Mouse (Mus musculus) stomach, embryonic 14.5 days (tissue): ENCODE data around the gene Gm20388. TPM values are rescaled to one million over a fixed set of nuclear protein-coding genes. Genes with fewer than 3 reads are reported as not detected.
A peak's percentile ranks its signal among the peaks of the same experiment; 100 is the strongest.
"Not testable (repeated sequence)": the region's sequence is repeated elsewhere in the genome, so short reads cannot be mapped to it uniquely, and the experiment has no call there.

Experiments
- ATAC-seq: fragments of 200-750 bp; cut with Nextera tagmentation; 2 replicates; pipeline ENCODE4 v1.8.0; 2017; ENCODE audit warnings: low read depth, moderate TSS enrichment; ENCODE audit not compliant: insufficient number of reproducible peaks, insufficient read depth, low FRiP score
- H3K27ac ChIP-seq: fragments of 300-500 bp; sonication (generic); 2 replicates; pipeline ENCODE4 v1.5.1; 2014; ENCODE audit warnings: mild to moderate bottlenecking, low read length, moderate library complexity, mixed read lengths
- H3K27me3 ChIP-seq: fragments of 300-500 bp; sonication (generic); 2 replicates; pipeline ENCODE4 v1.6.1; 2014; ENCODE audit warnings: low read length, control low read depth, mixed read lengths; ENCODE audit not compliant: control insufficient read depth, insufficient read depth
- H3K36me3 ChIP-seq: fragments of 300-500 bp; sonication (generic); 2 replicates; pipeline ENCODE4 v1.6.1; 2014; ENCODE audit warnings: mild to moderate bottlenecking, control low read depth, low read length, moderate library complexity, mixed read lengths; ENCODE audit not compliant: control insufficient read depth, insufficient read depth
- H3K4me1 ChIP-seq: fragments of 300-500 bp; sonication (generic); 2 replicates; pipeline ENCODE4 v1.6.1; 2014; ENCODE audit warnings: low read length, control low read depth, mixed read lengths; ENCODE audit not compliant: control insufficient read depth, insufficient read depth
- H3K4me2 ChIP-seq: fragments of 300-500 bp; sonication (generic); replicated peaks from 2 replicates; pipeline ENCODE4 v1.6.1; 2014; ENCODE audit warnings: low read depth, low read length, control low read depth
- H3K4me3 ChIP-seq: fragments of 300-500 bp; sonication (generic); 2 replicates; pipeline ENCODE4 v1.5.1; 2014; ENCODE audit warnings: low read depth, low read length, control low read depth
- H3K9ac ChIP-seq: fragments of 300-500 bp; sonication (generic); replicated peaks from 2 replicates; pipeline ENCODE4 v1.6.1; 2014; ENCODE audit warnings: low read depth, mild to moderate bottlenecking, control low read depth, low read length, moderate library complexity, mixed read lengths
- H3K9me3 ChIP-seq: fragments of 300-500 bp; sonication (generic); 2 replicates; pipeline ENCODE4 v1.6.1; 2016; ENCODE audit warnings: low read depth, low read length, control low read depth; ENCODE audit not compliant: control insufficient read depth
- whole genome bisulfite sequencing: fragments of 180-500 bp; shearing (Covaris S2); extraction: QIAGEN DNeasy Blood & Tissue Kit; methylation state at CpG from one replicate; pipeline ENCODE4 v1.1.7; 2014; 5-methylcytosine and 5-hydroxymethylcytosine counted together
- polyA plus RNA-seq: library from polyadenylated mRNA; unstranded; fragments of >200 nt; fragmentation: Nextera tagmentation; extraction: Ambion mirVana; gene quantifications from 2 replicates; pipeline ENCODE4 v1.2.1, GENCODE M21; 2014

The Gm20388 gene
- polyA plus RNA-seq, 1 experiment from 2014 or later = 11.4 TPM

- Histone ChIP-seq H3K4me1 (0 out of 2 replicates have a peak, but pooled peaks cover 3% of the 10 kb centered on the region), H3K27ac (no peak overlapping the region), H3K9ac (no peak overlapping the region), H3K4me2 (no peak overlapping the region), H3K4me3 (no peak overlapping the region), H3K36me3 (no peaks in the 10 kb centered on the region), H3K27me3 (no peaks in the 10 kb centered on the region), H3K9me3 (no peaks in the 10 kb centered on the region)
- WGBS = 92% methylated on average over 11 of the region's 11 CpGs
- no peak for ATAC-seq
Measured at GRCm38 (mm10) chr8:120329030-120329748, 418.5 kb downstream of the Gm20388 start.

- H3K9me3 ChIP-seq = no peaks in the 10 kb centered on the region
- WGBS = 55% methylated on average over 7 of the region's 7 CpGs
- no peak for ATAC-seq
- no peaks in the 10 kb centered on the region for H3K27me3 ChIP-seq
- peaks cover 16% of the 10 kb centered on the region for H3K4me1 ChIP-seq
- H3K4me3 ChIP-seq = no peak overlapping the region
- no peak overlapping the region for H3K9ac ChIP-seq
- H3K36me3 ChIP-seq = no peaks in the 10 kb centered on the region
- no peak overlapping the region for H3K4me2 ChIP-seq
- no peak overlapping the region for H3K27ac ChIP-seq
Measured at GRCm38 (mm10) chr8:120331027-120331426, 420.4 kb downstream of the Gm20388 start.

- ATAC-seq = no peak
Measured at GRCm38 (mm10) chr8:120332379-120333229, 422.0 kb downstream of the Gm20388 start.

GRCm38 (mm10) chr8:120333681-120334080 lies 423.0 kb downstream of the Gm20388 start:
- H3K9ac ChIP-seq = no peak overlapping the region
- WGBS = 90% methylated on average over 4 of the region's 4 CpGs
- H3K9me3 ChIP-seq = no peaks in the 10 kb centered on the region
- H3K27ac ChIP-seq = no peak overlapping the region
- ATAC-seq = no peak
- H3K36me3 ChIP-seq = no peaks in the 10 kb centered on the region
- H3K4me3 ChIP-seq = no peak overlapping the region
- no peak overlapping the region for H3K4me2 ChIP-seq
- peaks cover 17% of the 10 kb centered on the region for H3K4me1 ChIP-seq
- H3K27me3 ChIP-seq = no peaks in the 10 kb centered on the region

More at GRCm38 (mm10) chr8:120332379-120333229, 422.0 kb downstream of the Gm20388 start:
- Histone ChIP-seq H3K9ac (no peak overlapping the region), H3K4me3 (no peak overlapping the region), H3K27ac (no peak overlapping the region), H3K36me3 (no peaks in the 10 kb centered on the region), H3K4me1 (peaks cover 17% of the 10 kb centered on the region), H3K27me3 (no peaks in the 10 kb centered on the region), H3K9me3 (no peaks in the 10 kb centered on the region), H3K4me2 (no peak overlapping the region)
- WGBS = 75% methylated on average over 16 of the region's 16 CpGs

GRCm38 (mm10) chr8:120334261-120334660 lies 423.6 kb downstream of the Gm20388 start:
- not testable (repeated sequence) for ATAC-seq, H3K4me3 ChIP-seq, H3K9ac ChIP-seq, H3K27me3 ChIP-seq, H3K36me3 ChIP-seq, H3K9me3 ChIP-seq, H3K4me2 ChIP-seq
- Histone ChIP-seq H3K4me1 (peaks cover 17% of the 10 kb centered on the region), H3K27ac (peak overlapping the region; percentile 71; the same call in 1 of the 2 replicates)
- 80% methylated on average over 3 of the region's 3 CpGs for WGBS

GRCm38 (mm10) chr8:120334878-120335261 lies 424.2 kb downstream of the Gm20388 start:
- no peak for ATAC-seq
- no peak overlapping the region for H3K9ac ChIP-seq
- WGBS = 24% methylated on average over 5 of the region's 5 CpGs

GRCm38 (mm10) chr8:120335262-120336086 lies 424.8 kb downstream of the Gm20388 start:
- H3K4me2 ChIP-seq = peak overlapping the region; percentile 25
- peaks cover 17% of the 10 kb centered on the region for H3K4me1 ChIP-seq
- peak overlapping the region; percentile 71 for H3K27ac ChIP-seq
- H3K27me3 ChIP-seq = no peaks in the 10 kb centered on the region
- no peaks in the 10 kb centered on the region for H3K9me3 ChIP-seq
- 17% methylated on average over 17 of the region's 17 CpGs for WGBS
- H3K9ac ChIP-seq = no peak overlapping the region
- 0 out of 2 replicates have a peak, but pooled peaks have one; percentile 8 for ATAC-seq
- H3K4me3 ChIP-seq = no peak overlapping the region
- no peaks in the 10 kb centered on the region for H3K36me3 ChIP-seq

More at GRCm38 (mm10) chr8:120334878-120335261, 424.2 kb downstream of the Gm20388 start:
- Histone ChIP-seq H3K4me3 (no peak overlapping the region), H3K9me3 (no peaks in the 10 kb centered on the region), H3K4me1 (peaks cover 17% of the 10 kb centered on the region), H3K27ac (peak overlapping the region; percentile 71), H3K27me3 (no peaks in the 10 kb centered on the region), H3K36me3 (no peaks in the 10 kb centered on the region), H3K4me2 (0 out of 2 replicates have a peak overlapping the region, but pooled peaks have one; percentile 3)

- no peaks in the 10 kb centered on the region for H3K27me3 ChIP-seq
- H3K9ac ChIP-seq = no peak overlapping the region
- H3K36me3 ChIP-seq = no peaks in the 10 kb centered on the region
- H3K4me1 ChIP-seq = peaks cover 17% of the 10 kb centered on the region
- H3K27ac ChIP-seq = no peak overlapping the region
- no peak overlapping the region for H3K4me3 ChIP-seq
- H3K4me2 ChIP-seq = peak overlapping the region; percentile 25; the same call in 1 of the 2 replicates
- no peaks in the 10 kb centered on the region for H3K9me3 ChIP-seq
- 9% methylated on average over 9 of the region's 9 CpGs for WGBS
- no peak for ATAC-seq
Measured at GRCm38 (mm10) chr8:120336087-120336380, 425.4 kb downstream of the Gm20388 start.
